Mouse (Mus musculus): Measurements from ENCODE around the gene Diras1. TPM values are rescaled to one million over a fixed set of nuclear protein-coding genes. Genes with fewer than 3 reads are reported as not detected.

The Diras1 gene
- total and polyA plus RNA-seq, 3 experiments, result not detected

- TF ChIP-seq MAFK (IDR thresholded peaks at IDR 0.05; ENCODE audit: insufficient replicate concordance, low read length) (no peak), MAZ (IDR thresholded peaks at IDR 0.05; ENCODE audit: low read depth, low read length) (no peak), E2F4 (IDR thresholded peaks at IDR 0.05; ENCODE audit: insufficient replicate concordance, low read depth, low read length) (no peak), ZC3H11A (IDR thresholded peaks at IDR 0.05; ENCODE audit: low read depth, low read length) (no peak)
These were observed 41.2 kb downstream of the Diras1 start (continued) for GRCm38 (mm10) chr10:80984223-80984622.

- Histone ChIP-seq H3K79me2 (replicated peaks; ENCODE audit: control insufficient read depth, extremely low read depth, insufficient read depth, poor library complexity, severe bottlenecking) (no peaks in the 10 kb centered on the region), H3K9ac (ENCODE audit: insufficient read depth, low read depth) (no peak overlapping the region), H3K27ac (ENCODE audit: insufficient read depth, low read depth) (no peak overlapping the region), H3K4me3 (replicated peaks in 1 of 3; ENCODE audit: low read depth in 2 of 3, low read length in 2 of 3, poor library complexity in 1 of 3) (no peak overlapping the region), H3K4me1 (ENCODE audit: control insufficient read depth in 1 of 2, insufficient read depth in 2 of 2) (peaks cover 15 to 43% of the 10 kb centered on the region in 2 experiments), H3K9me3 (replicated peaks; ENCODE audit: low read length) (peaks cover 3% of the 10 kb centered on the region), H3K27me3 (replicated peaks) (peaks cover 7% of the 10 kb centered on the region), H3K4me2 (ENCODE audit: insufficient read depth, low read depth, poor library complexity, severe bottlenecking) (no peak overlapping the region), H3K36me3 (replicated peaks in 1 of 2; ENCODE audit: control insufficient read depth in 1 of 2, insufficient read depth in 1 of 2, low read length in 1 of 2) (no peaks in the 10 kb centered on the region)
- DNase-seq (ENCODE audit: extremely low read depth), result no peak
- in situ Hi-C loops (cut with MboI; ENCODE audit: low pct_ligation_motif_present, low pct_unique_long_range_greater_than_20kb, low sequenced_read_pairs) (no loop called here), dilution Hi-C loops (cut with MboI; ENCODE audit: extremely low pct_ligation_motif_present, extremely low pct_unique_long_range_greater_than_20kb, low sequenced_read_pairs) (no loop called here)
- no peak for TF ChIP-seq ZC3H11A (IDR thresholded peaks at IDR 0.05; ENCODE audit: low read depth, low read length)
- TF ChIP-seq TBP (conservative IDR thresholded peaks at IDR 0.05; ENCODE audit: low read depth, low read length), result no peak
- TF ChIP-seq EP300 (IDR thresholded peaks at IDR 0.05; ENCODE audit: low read length), result no peak
- no peak for TF ChIP-seq MAX (IDR thresholded peaks at IDR 0.05; ENCODE audit: low read length)
- no peak for TF ChIP-seq CHD1 (IDR thresholded peaks at IDR 0.05; ENCODE audit: low read depth, low read length)
- no peak for TF ChIP-seq ETS1 (conservative IDR thresholded peaks at IDR 0.05; ENCODE audit: low read depth, low read length)
- no peak for TF ChIP-seq RAD21 (IDR thresholded peaks at IDR 0.05; ENCODE audit: low read depth, low read length)
- TF ChIP-seq ZNF384 (IDR thresholded peaks at IDR 0.05; ENCODE audit: low read depth, low read length), result no peak
These were observed 43.1 kb downstream of the Diras1 start for GRCm38 (mm10) chr10:80982381-80982780.

GRCm38 (mm10) chr10:80981564-80982112, 43.8 kb downstream of the Diras1 start:
- in situ Hi-C loops (cut with MboI; ENCODE audit: low pct_ligation_motif_present, low pct_unique_long_range_greater_than_20kb, low sequenced_read_pairs), result no loop called here
- peaks cover 3% of the 10 kb centered on the region for H3K9me3 ChIP-seq (replicated peaks; ENCODE audit: low read length)
- TF ChIP-seq RAD21 (IDR thresholded peaks at IDR 0.05; ENCODE audit: low read depth, low read length) (peak; percentile 51), CTCF (conservative IDR thresholded peaks at IDR 0.05 in 1 of 2, IDR thresholded peaks at IDR 0.05 in 1 of 2; ENCODE audit: low read depth in 2 of 2, low read length in 2 of 2) (peak in 1 of 2 experiments; percentile 60; a peak in 2 of 4 replicates), ELF1 (IDR thresholded peaks at IDR 0.05; ENCODE audit: low read depth, low read length) (no peak), SMC3 (IDR thresholded peaks at IDR 0.05; ENCODE audit: low read depth, low read length) (peak; percentile 43), ETS1 (conservative IDR thresholded peaks at IDR 0.05; ENCODE audit: low read depth, low read length) (no peak), MAFK (IDR thresholded peaks at IDR 0.05; ENCODE audit: insufficient replicate concordance, low read length) (no peak), TCF12 (IDR thresholded peaks at IDR 0.05; ENCODE audit: low read depth, low read length) (no peak)
- no peaks in the 10 kb centered on the region for H3K79me2 ChIP-seq (replicated peaks; ENCODE audit: control insufficient read depth, extremely low read depth, insufficient read depth, poor library complexity, severe bottlenecking)
- no peak overlapping the region for H3K4me3 ChIP-seq (replicated peaks in 1 of 3; ENCODE audit: low read depth in 2 of 3, low read length in 2 of 3, poor library complexity in 1 of 3)
- peaks cover 15 to 36% of the 10 kb centered on the region in 2 experiments for H3K4me1 ChIP-seq (ENCODE audit: control insufficient read depth in 1 of 2, insufficient read depth in 2 of 2)
- H3K4me2 ChIP-seq (ENCODE audit: insufficient read depth, low read depth, poor library complexity, severe bottlenecking), result no peak overlapping the region
- dilution Hi-C loops (cut with MboI; ENCODE audit: extremely low pct_ligation_motif_present, extremely low pct_unique_long_range_greater_than_20kb, low sequenced_read_pairs), result no loop called here
- DNase-seq (ENCODE audit: extremely low read depth), result no peak
- H3K27ac ChIP-seq (ENCODE audit: insufficient read depth, low read depth), result no peak overlapping the region
- no peak overlapping the region for H3K9ac ChIP-seq (ENCODE audit: insufficient read depth, low read depth)
- H3K36me3 ChIP-seq (replicated peaks in 1 of 2; ENCODE audit: control insufficient read depth in 1 of 2, insufficient read depth in 1 of 2, low read length in 1 of 2), result no peaks in the 10 kb centered on the region
- H3K27me3 ChIP-seq (replicated peaks), result peaks cover 7% of the 10 kb centered on the region
